Mouse (Mus musculus): ENCODE measurements at regions not wholly inside any gene's neighbourhood (a gene's known extent, or its start where the extent isn't known, plus 50 kb on each side); places are given as distances from the start of the nearest gene placed in this dataset.

GRCm38 (mm10) chr16:29800457-29800856 lies 221.3 kb downstream of the Opa1 start:
- no peak for ATAC-seq (ENCODE audit: insufficient number of reproducible peaks, low FRiP score)
- no peak overlapping the region for H3K27ac ChIP-seq (ENCODE audit: poor library complexity, severe bottlenecking)
- no peaks in the 10 kb centered on the region for H3K36me3 ChIP-seq

GRCm38 (mm10) chr16:29802085-29802484 lies 223.0 kb downstream of the Opa1 start:
- WGBS: 88% methylated on average over 7 of the region's 7 CpGs
- Histone ChIP-seq H3K36me3 (no peaks in the 10 kb centered on the region), H3K27ac (ENCODE audit: poor library complexity, severe bottlenecking) (no peak overlapping the region), H3K4me3 (no peak overlapping the region), H3K4me2 (no peak overlapping the region), H3K9ac (no peak overlapping the region), H3K9me3 (replicated peaks) (no peaks in the 10 kb centered on the region), H3K27me3 (replicated peaks) (peaks cover 52% of the 10 kb centered on the region), H3K4me1 (replicated peaks) (peaks cover 13% of the 10 kb centered on the region)
- ATAC-seq (ENCODE audit: insufficient number of reproducible peaks, low FRiP score): no peak

More at GRCm38 (mm10) chr16:29800457-29800856, 221.3 kb downstream of the Opa1 start:
- Histone ChIP-seq H3K27me3 (replicated peaks) (peaks cover 49% of the 10 kb centered on the region), H3K9me3 (replicated peaks) (no peaks in the 10 kb centered on the region), H3K4me1 (replicated peaks) (peaks cover 13% of the 10 kb centered on the region), H3K9ac (no peak overlapping the region), H3K4me3 (no peak overlapping the region), H3K4me2 (no peak overlapping the region)
- 21% methylated on average over 2 of the region's 2 CpGs for WGBS

- Histone ChIP-seq H3K9ac (no peak overlapping the region), H3K4me2 (no peak overlapping the region), H3K27me3 (replicated peaks) (peaks cover 51% of the 10 kb centered on the region), H3K27ac (ENCODE audit: poor library complexity, severe bottlenecking) (peak overlapping the region; percentile 44; the same call in 1 of the 2 replicates), H3K4me1 (replicated peaks) (peaks cover 10% of the 10 kb centered on the region), H3K36me3 (no peaks in the 10 kb centered on the region), H3K9me3 (replicated peaks) (no peaks in the 10 kb centered on the region), H3K4me3 (no peak overlapping the region)
- ATAC-seq (ENCODE audit: insufficient number of reproducible peaks, low FRiP score): no peak
- WGBS: 54% methylated on average over 6 of the region's 6 CpGs
These were observed 223.5 kb downstream of the Opa1 start for GRCm38 (mm10) chr16:29802603-29803002.

GRCm38 (mm10) chr16:29807859-29808258 lies 228.7 kb downstream of the Opa1 start:
- no peak overlapping the region for H3K9ac ChIP-seq
- no peak overlapping the region for H3K4me3 ChIP-seq
- no peaks in the 10 kb centered on the region for H3K36me3 ChIP-seq
- WGBS: 56% methylated on average over 5 of the region's 5 CpGs
- peaks cover 63% of the 10 kb centered on the region for H3K27me3 ChIP-seq (replicated peaks)
- H3K4me1 ChIP-seq (replicated peaks): no peaks in the 10 kb centered on the region; the same call in 1 of the 2 replicates
- no peaks in the 10 kb centered on the region for H3K9me3 ChIP-seq (replicated peaks)
- H3K4me2 ChIP-seq: no peak overlapping the region
- no peak for ATAC-seq (ENCODE audit: insufficient number of reproducible peaks, low FRiP score)
- no peak overlapping the region for H3K27ac ChIP-seq (ENCODE audit: poor library complexity, severe bottlenecking)

GRCm38 (mm10) chr16:29808851-29809250 lies 229.7 kb downstream of the Opa1 start:
- peaks cover 63% of the 10 kb centered on the region for H3K27me3 ChIP-seq (replicated peaks)
- no peaks in the 10 kb centered on the region for H3K36me3 ChIP-seq
- WGBS: 45% methylated on average over 4 of the region's 4 CpGs

GRCm38 (mm10) chr16:29813411-29814038 lies 234.4 kb downstream of the Opa1 start:
- H3K4me1 ChIP-seq (replicated peaks): peaks cover 32% of the 10 kb centered on the region
- H3K36me3 ChIP-seq: no peaks in the 10 kb centered on the region
- H3K9ac ChIP-seq: peak overlapping the region; percentile 93
- WGBS: 3% methylated on average over 31 of the region's 31 CpGs
- H3K27ac ChIP-seq (ENCODE audit: poor library complexity, severe bottlenecking): peak overlapping the region; percentile 85
- no peaks in the 10 kb centered on the region for H3K9me3 ChIP-seq (replicated peaks)
- peak; percentile 64; the same call in 1 of the 2 replicates for ATAC-seq (ENCODE audit: insufficient number of reproducible peaks, low FRiP score)
- peak overlapping the region; percentile 61 for H3K4me3 ChIP-seq
- peaks cover 40% of the 10 kb centered on the region for H3K27me3 ChIP-seq (replicated peaks)
- peak overlapping the region; percentile 91 for H3K4me2 ChIP-seq

More at GRCm38 (mm10) chr16:29808851-29809250, 229.7 kb downstream of the Opa1 start:
- ATAC-seq (ENCODE audit: insufficient number of reproducible peaks, low FRiP score): no peak
- no peak overlapping the region for H3K9ac ChIP-seq
- H3K4me2 ChIP-seq: no peak overlapping the region
- peaks cover 9% of the 10 kb centered on the region; the same call in 1 of the 2 replicates for H3K4me1 ChIP-seq (replicated peaks)
- no peak overlapping the region for H3K4me3 ChIP-seq
- no peaks in the 10 kb centered on the region for H3K9me3 ChIP-seq (replicated peaks)
- no peak overlapping the region for H3K27ac ChIP-seq (ENCODE audit: poor library complexity, severe bottlenecking)

GRCm38 (mm10) chr16:29814039-29814438 lies 234.9 kb downstream of the Opa1 start:
- Histone ChIP-seq H3K9me3 (replicated peaks) (no peaks in the 10 kb centered on the region), H3K27ac (ENCODE audit: poor library complexity, severe bottlenecking) (peak overlapping the region; percentile 85), H3K9ac (peak overlapping the region; percentile 93), H3K4me1 (replicated peaks) (peaks cover 37% of the 10 kb centered on the region), H3K27me3 (replicated peaks) (peaks cover 38% of the 10 kb centered on the region), H3K4me2 (peak overlapping the region; percentile 91), H3K36me3 (no peaks in the 10 kb centered on the region), H3K4me3 (peak overlapping the region; percentile 61)
- under 1% methylated on average over 32 of the region's 32 CpGs for WGBS
- peak; percentile 80 for ATAC-seq (ENCODE audit: insufficient number of reproducible peaks, low FRiP score)

- ATAC-seq (ENCODE audit: insufficient number of reproducible peaks, low FRiP score): no peak
- Histone ChIP-seq H3K4me1 (replicated peaks) (peaks cover 41% of the 10 kb centered on the region), H3K4me3 (no peak overlapping the region), H3K27ac (ENCODE audit: poor library complexity, severe bottlenecking) (no peak overlapping the region), H3K9ac (no peak overlapping the region), H3K9me3 (replicated peaks) (no peaks in the 10 kb centered on the region), H3K27me3 (replicated peaks) (peaks cover 38% of the 10 kb centered on the region), H3K4me2 (0 out of 2 replicates have a peak overlapping the region, but pooled peaks have one; percentile 91), H3K36me3 (no peaks in the 10 kb centered on the region)
- WGBS: 59% methylated on average over 2 of the region's 2 CpGs
These were observed 235.5 kb downstream of the Opa1 start for GRCm38 (mm10) chr16:29814655-29815054.

GRCm38 (mm10) chr16:29815200-29815599 lies 236.1 kb downstream of the Opa1 start:
- Histone ChIP-seq H3K9me3 (replicated peaks) (no peaks in the 10 kb centered on the region), H3K9ac (no peak overlapping the region), H3K27ac (ENCODE audit: poor library complexity, severe bottlenecking) (no peak overlapping the region), H3K36me3 (no peaks in the 10 kb centered on the region), H3K4me1 (replicated peaks) (peaks cover 42% of the 10 kb centered on the region), H3K4me3 (no peak overlapping the region), H3K27me3 (replicated peaks) (peaks cover 35% of the 10 kb centered on the region), H3K4me2 (no peak overlapping the region)
- 84% methylated on average over 2 of the region's 2 CpGs for WGBS
- no peak for ATAC-seq (ENCODE audit: insufficient number of reproducible peaks, low FRiP score)

GRCm38 (mm10) chr16:29815632-29816337 lies 236.7 kb downstream of the Opa1 start:
- Histone ChIP-seq H3K4me2 (no peak overlapping the region), H3K4me3 (no peak overlapping the region), H3K36me3 (no peaks in the 10 kb centered on the region), H3K9ac (no peak overlapping the region), H3K9me3 (replicated peaks) (no peaks in the 10 kb centered on the region), H3K27ac (ENCODE audit: poor library complexity, severe bottlenecking) (no peak overlapping the region), H3K4me1 (replicated peaks) (peaks cover 43% of the 10 kb centered on the region), H3K27me3 (replicated peaks) (peaks cover 30% of the 10 kb centered on the region)
- WGBS: 79% methylated on average over 10 of the region's 10 CpGs
- ATAC-seq (ENCODE audit: insufficient number of reproducible peaks, low FRiP score): no peak

GRCm38 (mm10) chr16:29816681-29817369 lies 237.7 kb downstream of the Opa1 start:
- Histone ChIP-seq H3K9ac (no peak overlapping the region), H3K4me1 (replicated peaks) (peaks cover 48% of the 10 kb centered on the region), H3K36me3 (no peaks in the 10 kb centered on the region), H3K27me3 (replicated peaks) (peaks cover 19% of the 10 kb centered on the region), H3K4me2 (no peak overlapping the region), H3K4me3 (no peak overlapping the region), H3K27ac (ENCODE audit: poor library complexity, severe bottlenecking) (no peak overlapping the region), H3K9me3 (replicated peaks) (no peaks in the 10 kb centered on the region)
- ATAC-seq (ENCODE audit: insufficient number of reproducible peaks, low FRiP score): no peak
- 58% methylated on average over 10 of the region's 10 CpGs for WGBS

Measured in heart, embryonic 12.5 days (tissue).